Mouse (Mus musculus) neural tube, embryonic 13.5 days (tissue): ENCODE measurements around the gene Cks2. TPM values are rescaled to one million over a fixed set of nuclear protein-coding genes. Genes with fewer than 3 reads are reported as not detected.
A peak's percentile ranks its signal among the peaks of the same experiment; 100 is the strongest.
"Not testable (repeated sequence)": the region's sequence is repeated elsewhere in the genome, so short reads cannot be mapped to it uniquely, and the experiment has no call there.

Source experiments
- ATAC-seq: fragments of 200-750 bp; cut with Nextera tagmentation; 2 replicates; pipeline ENCODE4 v1.8.0; 2017; ENCODE audit warnings: low read depth, mild to moderate bottlenecking, moderate TSS enrichment, moderate library complexity
- H3K27ac ChIP-seq: fragments of 300-500 bp; sonication (generic); replicated peaks from 2 replicates; pipeline ENCODE4 v1.5.1; 2015; ENCODE audit warnings: moderate library complexity, mild to moderate bottlenecking, inconsistent platforms
- H3K27me3 ChIP-seq: fragments of 300-500 bp; sonication (generic); 2 replicates; pipeline ENCODE4 v1.6.1; 2015; ENCODE audit warnings: mild to moderate bottlenecking, inconsistent platforms
- H3K36me3 ChIP-seq: fragments of 300-500 bp; sonication (generic); 2 replicates; pipeline ENCODE4 v1.6.1; 2015; ENCODE audit warnings: mild to moderate bottlenecking, inconsistent platforms
- H3K4me1 ChIP-seq: fragments of 300-500 bp; sonication (generic); replicated peaks from 2 replicates; pipeline ENCODE4 v1.6.1; 2015; ENCODE audit warnings: inconsistent platforms
- H3K4me2 ChIP-seq: fragments of 300-500 bp; sonication (generic); 2 replicates; pipeline ENCODE4 v1.6.1; 2015; ENCODE audit warnings: inconsistent platforms, mild to moderate bottlenecking, moderate library complexity
- H3K4me3 ChIP-seq: fragments of 300-500 bp; sonication (generic); 2 replicates; pipeline ENCODE4 v1.5.1; 2015; ENCODE audit warnings: mild to moderate bottlenecking, inconsistent platforms
- H3K9ac ChIP-seq: fragments of 300-500 bp; sonication (generic); 2 replicates; pipeline ENCODE4 v1.6.1; 2015; ENCODE audit warnings: moderate library complexity, mild to moderate bottlenecking, inconsistent platforms
- H3K9me3 ChIP-seq: fragments of 300-500 bp; sonication (generic); 2 replicates; pipeline ENCODE4 v1.6.1; 2016; ENCODE audit warnings: inconsistent platforms
- WGBS: fragments of 180-500 bp; shearing (Covaris S2); methylation state at CpG from one replicate; pipeline ENCODE4 v1.1.7; 2015; 5-methylcytosine and 5-hydroxymethylcytosine counted together
- polyA plus RNA-seq: library from polyadenylated mRNA; unstranded; fragments of >200 nt; fragmentation: Nextera tagmentation; extraction: Ambion mirVana; gene quantifications from 2 replicates; pipeline ENCODE4 v1.2.1, GENCODE M21; 2015

Gene Cks2
- polyA plus RNA-seq, 1 experiment from 2014 or later: 62.6 TPM

DNA sequence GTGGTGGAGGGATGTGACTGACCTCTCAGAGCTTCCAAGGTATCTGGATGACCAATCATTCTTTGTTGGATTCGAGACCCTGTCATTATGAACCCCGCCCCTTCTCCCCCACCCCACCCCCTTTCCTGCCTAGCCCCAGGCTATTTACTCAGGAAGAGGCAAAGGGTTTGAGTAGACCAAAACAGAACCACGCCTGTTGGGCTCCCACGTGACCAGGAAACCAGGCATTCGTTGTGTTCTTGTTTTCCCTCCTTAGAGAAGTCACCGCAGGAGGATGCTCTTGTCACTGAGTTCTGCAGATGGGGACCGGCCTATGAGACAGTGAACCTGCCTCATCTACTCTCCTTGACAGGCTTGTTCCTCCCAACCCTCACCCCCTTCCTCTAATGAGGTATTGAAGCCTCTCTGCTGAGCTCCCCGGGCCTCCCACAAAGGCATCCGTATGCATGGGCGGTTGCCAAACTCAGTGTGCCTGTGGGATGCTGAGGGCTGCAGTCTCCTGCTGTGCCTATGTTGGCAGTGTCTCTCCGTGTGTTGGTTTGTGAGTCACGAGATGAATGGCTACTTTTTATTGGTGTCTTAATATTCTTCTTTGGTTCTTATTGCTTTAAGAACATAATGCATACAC lies 28.5 kb upstream of the Cks2 start:
- Histone ChIP-seq H3K4me3 (no peak overlapping the region), H3K9me3 (no peaks in the 10 kb centered on the region), H3K27ac (no peak overlapping the region), H3K9ac (no peak overlapping the region), H3K4me1 (peaks cover 17% of the 10 kb centered on the region; the same call in 1 of the 2 replicates), H3K27me3 (no peaks in the 10 kb centered on the region), H3K4me2 (no peak overlapping the region), H3K36me3 (no peaks in the 10 kb centered on the region)
- peak; percentile 60; the same call in 1 of the 2 replicates for ATAC-seq
- WGBS: 9% methylated on average over 12 of the region's 12 CpGs

DNA sequence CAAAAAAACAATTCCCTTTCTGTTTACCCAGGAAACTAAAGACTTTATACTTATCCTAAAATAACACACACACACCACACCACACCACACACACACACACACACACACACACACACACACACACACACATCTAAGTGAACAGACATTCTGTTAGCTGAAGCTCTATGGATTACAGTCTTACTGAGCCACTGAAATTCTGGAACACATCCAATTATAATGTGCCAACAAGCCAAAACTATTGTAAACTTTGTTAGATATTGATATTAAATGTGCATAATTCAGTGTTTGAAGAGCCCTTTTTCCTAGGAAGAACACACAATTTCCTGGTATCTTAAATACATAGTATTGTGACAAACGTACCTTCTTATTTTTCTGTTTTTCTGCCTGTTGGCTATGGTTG lies 27.7 kb upstream of the Cks2 start:
- H3K9ac ChIP-seq: no peak overlapping the region
- no peak overlapping the region for H3K27ac ChIP-seq
- no peaks in the 10 kb centered on the region for H3K27me3 ChIP-seq
- WGBS: 76% methylated on average over 1 of the region's 1 CpGs
- ATAC-seq: no peak
- H3K4me2 ChIP-seq: no peak overlapping the region
- no peak overlapping the region for H3K4me3 ChIP-seq
- peaks cover 17% of the 10 kb centered on the region; the same call in 1 of the 2 replicates for H3K4me1 ChIP-seq
- no peaks in the 10 kb centered on the region for H3K9me3 ChIP-seq
- no peaks in the 10 kb centered on the region for H3K36me3 ChIP-seq

DNA sequence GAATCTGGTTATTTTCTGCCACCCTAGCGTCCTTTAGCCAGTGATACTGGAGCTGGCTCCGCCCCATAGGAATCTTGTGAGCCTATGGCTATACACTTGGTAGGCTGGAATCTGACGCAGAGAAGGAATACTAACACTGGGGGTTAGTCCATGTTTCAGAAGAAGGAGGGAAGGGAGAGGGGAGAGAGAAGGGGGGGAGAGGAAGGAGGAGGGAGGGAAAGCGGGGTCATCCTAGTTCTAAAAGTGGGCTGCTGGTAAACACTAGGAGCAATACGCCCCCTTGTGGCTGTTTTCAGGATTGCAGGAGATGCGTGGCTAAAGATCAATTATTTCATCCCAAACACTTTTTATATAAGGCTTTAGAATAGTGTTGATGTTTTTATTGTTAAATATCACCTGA lies 27.2 kb upstream of the Cks2 start:
- Histone ChIP-seq H3K9me3 (no peaks in the 10 kb centered on the region), H3K36me3 (no peaks in the 10 kb centered on the region), H3K9ac (no peak overlapping the region), H3K4me3 (no peak overlapping the region), H3K27me3 (no peaks in the 10 kb centered on the region), H3K4me1 (peaks cover 17% of the 10 kb centered on the region; the same call in 1 of the 2 replicates), H3K4me2 (no peak overlapping the region), H3K27ac (no peak overlapping the region)
- 20% methylated on average over 6 of the region's 6 CpGs for WGBS
- ATAC-seq: peak; percentile 68; the same call in 1 of the 2 replicates

DNA sequence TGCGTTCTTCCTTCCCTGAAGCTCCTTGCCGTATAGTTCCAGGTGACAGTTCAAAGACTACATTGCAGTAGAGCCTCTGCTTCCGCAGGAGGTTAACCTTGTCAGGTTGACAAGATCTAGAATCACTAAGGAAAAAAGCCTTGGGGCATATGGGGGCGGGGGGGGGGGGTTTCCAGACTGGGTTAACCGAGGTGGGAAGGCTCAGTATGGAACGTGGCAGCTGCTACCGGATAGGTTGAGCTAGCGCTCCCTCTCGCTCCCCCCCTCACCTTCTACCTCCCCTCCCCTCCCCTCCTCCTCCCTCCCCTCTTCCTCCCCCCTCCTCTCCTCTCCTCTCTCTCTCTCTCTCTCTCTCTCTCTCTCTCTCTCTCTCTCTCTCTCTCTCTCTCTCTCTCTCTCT lies 26.4 kb upstream of the Cks2 start:
- WGBS: 13% methylated on average over 8 of the region's 9 CpGs
- H3K4me2 ChIP-seq: no peak overlapping the region; the same call in 1 of the 2 replicates

DNA sequence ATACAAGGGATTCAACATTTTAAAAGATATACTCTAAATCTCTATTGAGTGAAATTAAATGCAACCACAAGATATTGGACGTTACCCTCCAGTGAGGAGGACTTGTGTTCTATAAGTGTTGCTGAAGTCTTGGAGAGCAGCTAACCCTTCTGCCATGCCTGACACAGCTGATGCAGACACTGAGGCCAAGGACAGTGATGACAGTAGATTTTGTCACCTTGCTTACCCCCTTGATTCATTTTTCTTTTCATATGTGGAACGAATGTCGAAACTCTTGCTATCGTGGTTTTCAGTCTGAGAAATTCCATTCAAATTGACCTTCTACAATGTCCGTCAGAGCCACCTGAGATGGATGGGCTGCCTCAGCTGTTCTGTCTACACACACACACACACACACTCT lies 22.4 kb upstream of the Cks2 start:
- Histone ChIP-seq H3K36me3 (no peaks in the 10 kb centered on the region), H3K27me3 (no peaks in the 10 kb centered on the region), H3K9me3 (no peaks in the 10 kb centered on the region), H3K4me2 (no peak overlapping the region), H3K9ac (no peak overlapping the region), H3K4me1 (peaks cover 5% of the 10 kb centered on the region; the same call in 1 of the 2 replicates), H3K27ac (no peak overlapping the region), H3K4me3 (no peak overlapping the region)
- ATAC-seq: no peak
- WGBS: 85% methylated on average over 5 of the region's 5 CpGs

More for the DNA sequence above, 26.4 kb upstream of the Cks2 start:
- H3K36me3 ChIP-seq: no peaks in the 10 kb centered on the region
- H3K27me3 ChIP-seq: no peaks in the 10 kb centered on the region
- H3K27ac ChIP-seq: no peak overlapping the region
- peaks cover 17% of the 10 kb centered on the region; the same call in 1 of the 2 replicates for H3K4me1 ChIP-seq
- H3K9ac ChIP-seq: no peak overlapping the region
- H3K4me3 ChIP-seq: no peak overlapping the region
- H3K9me3 ChIP-seq: no peaks in the 10 kb centered on the region
- ATAC-seq: no peak

DNA sequence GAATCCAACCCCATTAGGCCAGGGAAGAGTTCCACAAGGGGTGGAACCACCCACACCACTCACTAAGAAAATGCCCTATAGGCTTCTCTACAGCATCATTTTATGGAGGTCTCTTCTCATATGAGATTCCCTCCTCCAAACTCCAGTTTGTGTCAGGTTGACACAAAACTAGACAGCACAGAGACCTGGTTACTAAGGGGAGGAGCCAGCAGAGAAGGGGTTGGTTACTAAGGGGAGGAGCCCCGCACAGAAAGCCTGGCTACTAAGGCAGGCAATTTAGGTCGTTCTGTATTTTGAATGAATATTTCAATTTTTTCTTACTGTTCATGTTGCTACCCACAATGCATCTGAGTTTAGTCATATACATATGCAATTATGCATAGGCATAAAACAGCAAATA lies 21.4 kb upstream of the Cks2 start:
- H3K9me3 ChIP-seq: no peaks in the 10 kb centered on the region
- no peak overlapping the region for H3K27ac ChIP-seq
- H3K4me1 ChIP-seq: no peaks in the 10 kb centered on the region
- no peak overlapping the region for H3K4me3 ChIP-seq
- ATAC-seq: no peak
- WGBS: 82% methylated on average over 2 of the region's 2 CpGs
- H3K36me3 ChIP-seq: no peaks in the 10 kb centered on the region
- H3K9ac ChIP-seq: no peak overlapping the region
- no peaks in the 10 kb centered on the region for H3K27me3 ChIP-seq
- H3K4me2 ChIP-seq: no peak overlapping the region

DNA sequence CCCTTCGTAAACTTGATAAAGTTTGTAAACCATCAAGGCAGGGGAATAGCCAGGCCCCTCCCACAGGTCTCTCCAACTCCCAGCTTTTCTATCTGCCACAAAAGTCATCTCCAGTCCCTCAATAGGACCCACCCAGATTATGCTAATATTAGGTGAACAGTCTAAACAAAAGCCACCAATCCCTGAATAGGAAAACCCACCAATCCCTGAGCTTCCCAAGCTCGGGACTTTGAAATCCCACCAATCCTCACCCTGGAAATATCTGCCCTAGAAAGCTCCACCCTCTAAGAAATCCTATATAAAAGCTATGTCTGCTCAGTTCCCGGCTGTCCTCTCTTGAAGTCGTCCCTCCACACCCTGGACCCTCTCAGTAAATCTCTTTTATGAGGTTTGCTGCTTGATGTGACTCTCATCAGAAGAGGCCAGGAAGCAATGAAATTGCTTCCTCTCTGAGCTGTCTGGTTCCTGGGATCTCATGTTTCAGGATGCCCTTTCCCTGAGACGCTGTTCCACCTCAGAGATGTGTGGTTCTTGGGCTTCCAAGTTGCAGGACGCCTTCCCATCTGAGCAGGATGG lies 16.7 kb upstream of the Cks2 start:
- H3K27me3 ChIP-seq: no peaks in the 10 kb centered on the region
- H3K4me2 ChIP-seq: no peak overlapping the region
- H3K27ac ChIP-seq: no peak overlapping the region
- H3K4me3 ChIP-seq: no peak overlapping the region
- no peak overlapping the region for H3K9ac ChIP-seq
- H3K36me3 ChIP-seq: no peaks in the 10 kb centered on the region
- H3K9me3 ChIP-seq: no peaks in the 10 kb centered on the region
- WGBS: 75% methylated on average over 6 of the region's 6 CpGs
- no peaks in the 10 kb centered on the region for H3K4me1 ChIP-seq
- ATAC-seq: no peak

DNA sequence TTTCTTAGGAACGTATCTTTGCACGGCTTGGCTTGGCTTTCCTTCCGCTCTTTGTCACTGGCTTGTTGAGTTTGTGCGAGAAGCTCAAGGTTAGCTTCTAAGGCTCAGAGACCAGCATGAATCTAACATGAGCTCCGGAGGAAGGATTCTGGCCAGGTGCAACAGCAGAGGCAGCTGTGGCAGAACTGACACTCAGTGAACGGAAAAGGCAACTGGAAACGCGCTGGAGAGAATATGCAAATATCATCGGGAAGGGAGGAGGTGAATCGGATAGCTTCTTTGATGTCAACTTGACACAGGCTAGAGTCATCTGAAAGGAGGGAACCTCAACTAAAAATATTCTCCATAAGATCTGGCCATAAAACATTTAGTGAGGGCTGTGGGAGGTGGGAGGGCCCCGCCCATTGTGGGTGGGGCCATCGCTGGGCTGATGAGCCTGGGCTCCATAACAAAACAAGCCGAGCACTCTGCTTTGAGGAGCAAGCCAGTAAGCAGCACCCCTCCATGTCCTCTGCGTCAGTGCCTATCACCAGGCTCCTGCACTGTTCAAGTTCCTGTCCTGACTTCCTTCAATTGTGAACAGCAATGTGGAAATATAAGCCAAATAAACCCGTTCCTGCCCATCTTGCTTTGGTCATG lies 13.6 kb upstream of the Cks2 start:
- Histone ChIP-seq H3K27ac (no peak overlapping the region), H3K4me1 (no peaks in the 10 kb centered on the region), H3K4me2 (no peak overlapping the region), H3K27me3 (no peaks in the 10 kb centered on the region), H3K36me3 (no peaks in the 10 kb centered on the region), H3K9ac (no peak overlapping the region), H3K9me3 (no peaks in the 10 kb centered on the region), H3K4me3 (no peak overlapping the region)
- no peak for ATAC-seq
- 78% methylated on average over 15 of the region's 15 CpGs for WGBS

DNA sequence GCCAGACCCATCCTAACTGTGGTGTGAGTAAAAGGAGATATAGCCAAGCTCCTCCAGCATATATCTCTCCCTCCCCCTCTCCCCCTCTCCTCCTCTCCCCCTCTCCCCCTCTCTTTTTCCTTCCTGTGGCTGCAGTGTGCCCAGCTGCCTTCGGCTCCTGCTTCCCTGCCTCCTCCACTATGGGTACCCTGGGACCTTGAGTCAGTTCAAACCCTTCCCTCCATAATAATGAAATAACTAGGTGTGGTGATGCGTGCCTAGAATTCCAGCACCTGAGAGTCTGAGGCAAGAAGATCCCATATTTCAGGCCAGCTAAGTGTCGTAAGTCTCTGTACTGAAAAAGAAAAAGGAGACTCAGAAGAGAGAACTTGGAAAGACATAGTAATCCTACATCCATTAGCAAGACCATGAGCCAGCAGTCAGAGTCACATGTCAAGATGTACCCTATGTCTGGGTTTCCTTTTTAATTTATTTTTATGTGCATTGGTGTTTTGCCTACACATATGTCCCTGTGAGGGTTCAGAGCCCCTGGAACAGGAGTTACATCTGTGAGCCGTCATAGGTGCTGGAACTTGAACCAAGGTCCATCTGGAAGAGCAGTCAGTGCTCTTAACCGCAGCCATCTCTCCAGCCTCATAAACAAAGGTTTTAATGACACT lies 12.3 kb upstream of the Cks2 start:
- 83% methylated on average over 5 of the region's 5 CpGs for WGBS
- Histone ChIP-seq H3K9me3 (no peaks in the 10 kb centered on the region), H3K4me3 (no peak overlapping the region), H3K4me2 (no peak overlapping the region), H3K9ac (no peak overlapping the region), H3K36me3 (no peaks in the 10 kb centered on the region), H3K27ac (no peak overlapping the region), H3K27me3 (no peaks in the 10 kb centered on the region), H3K4me1 (no peaks in the 10 kb centered on the region)
- no peak for ATAC-seq

DNA sequence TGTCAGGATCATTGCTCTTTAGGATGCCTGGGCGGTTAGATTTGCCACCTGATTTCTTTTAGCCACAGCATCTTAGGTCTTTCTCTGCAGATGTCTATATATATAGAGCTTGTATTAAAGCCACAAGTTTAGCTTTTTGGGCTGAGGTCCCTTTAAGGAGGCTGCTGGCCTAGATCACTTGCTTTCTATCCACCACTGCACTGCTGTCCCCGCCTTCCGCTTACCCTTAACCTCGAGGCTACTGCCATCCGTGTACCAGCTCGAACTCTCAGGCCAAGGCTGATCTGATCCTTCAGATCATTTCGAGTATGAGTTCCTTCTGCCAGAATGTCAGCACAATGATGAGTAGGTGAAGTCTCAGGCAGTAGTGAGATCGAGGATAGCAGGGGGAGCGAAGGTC lies 9.6 kb upstream of the Cks2 start:
- H3K4me3 ChIP-seq, H3K9me3 ChIP-seq, H3K9ac ChIP-seq, H3K4me1 ChIP-seq, ATAC-seq, H3K4me2 ChIP-seq, H3K27ac ChIP-seq, H3K27me3 ChIP-seq, H3K36me3 ChIP-seq: not testable (repeated sequence)
- 63% methylated on average over 4 of the region's 9 CpGs for WGBS

DNA sequence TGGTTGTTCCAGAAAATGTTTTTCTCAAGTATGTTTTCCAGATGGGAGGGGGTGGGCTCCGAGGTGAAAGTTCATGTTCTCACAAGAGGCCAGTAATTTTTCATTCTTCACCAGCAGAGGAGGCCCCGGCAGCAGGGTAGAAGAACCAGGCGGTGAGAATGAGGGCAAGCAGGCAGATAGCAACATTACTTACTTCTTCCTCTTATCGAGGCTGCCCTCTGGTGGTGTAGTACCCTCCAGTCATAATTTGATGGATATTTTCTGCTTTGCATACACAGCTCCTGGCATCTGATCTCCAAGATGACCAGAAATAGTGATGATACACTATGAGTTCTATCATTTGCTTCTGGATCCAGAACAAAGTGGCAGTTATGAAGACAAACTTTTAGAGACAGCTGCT lies 6.1 kb upstream of the Cks2 start:
- Histone ChIP-seq H3K36me3 (no peaks in the 10 kb centered on the region), H3K9me3 (no peaks in the 10 kb centered on the region), H3K27me3 (no peaks in the 10 kb centered on the region), H3K4me3 (no peak overlapping the region), H3K9ac (no peak overlapping the region), H3K4me1 (no peaks in the 10 kb centered on the region), H3K27ac (no peak overlapping the region), H3K4me2 (no peak overlapping the region)
- 84% methylated on average over 4 of the region's 4 CpGs for WGBS
- ATAC-seq: no peak

DNA sequence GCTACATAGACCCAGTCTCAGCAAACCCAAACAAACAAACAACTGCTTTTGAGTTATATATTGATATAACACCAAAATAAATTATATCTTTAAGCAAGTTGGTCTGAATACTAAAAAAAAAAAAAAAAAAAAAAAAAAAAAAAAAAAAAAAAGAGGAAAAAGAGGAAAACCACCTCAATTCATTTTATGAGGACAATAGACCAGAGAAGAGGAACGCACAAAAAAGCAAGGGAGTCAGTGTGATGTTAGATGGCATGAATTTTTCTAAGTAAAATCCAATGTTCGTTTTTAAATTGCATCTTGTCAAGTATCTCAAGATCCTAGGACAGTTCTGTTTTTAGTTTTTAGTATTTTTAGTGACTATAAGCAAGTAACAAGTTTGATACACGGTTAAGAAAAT lies 3.6 kb upstream of the Cks2 start:
- Histone ChIP-seq H3K4me2 (no peak overlapping the region), H3K4me1 (peaks cover 9% of the 10 kb centered on the region), H3K9ac (no peak overlapping the region), H3K36me3 (no peaks in the 10 kb centered on the region), H3K9me3 (no peaks in the 10 kb centered on the region), H3K27ac (no peak overlapping the region), H3K27me3 (no peaks in the 10 kb centered on the region), H3K4me3 (no peak overlapping the region)
- no peak for ATAC-seq
- 94% methylated on average over 3 of the region's 3 CpGs for WGBS
